Mouse (Mus musculus): ENCODE measurements around the gene Clic4.

DNA sequence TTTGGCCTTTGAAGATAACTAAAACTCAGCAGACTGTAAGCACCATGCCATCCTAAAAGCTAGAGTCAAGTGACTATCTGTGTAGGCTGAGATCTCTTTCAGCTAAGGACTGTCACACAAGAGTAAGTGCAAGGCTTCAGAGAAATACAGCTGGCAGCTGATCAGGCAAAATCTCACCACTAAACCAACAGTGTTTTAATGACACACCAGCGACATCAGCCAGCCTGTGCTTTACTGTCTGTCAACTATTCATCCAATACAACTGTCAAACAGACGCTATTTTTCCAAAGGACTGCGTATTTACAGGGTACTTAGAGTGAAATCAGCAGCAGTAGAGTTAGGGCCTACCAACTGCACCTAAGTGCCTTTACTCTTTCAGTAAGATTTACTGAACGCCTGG lies 12.2 kb downstream of the Clic4 start:
- no peak for TF ChIP-seq CTCF (IDR thresholded peaks at IDR 0.05; ENCODE audit: extremely low read depth, insufficient read depth, insufficient read length, insufficient replicate concordance)
- TF ChIP-seq POLR2A (IDR thresholded peaks at IDR 0.05; ENCODE audit: low read depth, low read length), result no peak
